Mouse (Mus musculus) kidney, adult 9 months (tissue): ENCODE data around the gene Ubxn2a.
A peak's percentile ranks its signal among the peaks of the same experiment; 100 is the strongest.

Experiments used
- DNase-seq: peaks from one replicate; pipeline ENCODE4 v3.0.0; 2022

Ubxn2a gene

DNA sequence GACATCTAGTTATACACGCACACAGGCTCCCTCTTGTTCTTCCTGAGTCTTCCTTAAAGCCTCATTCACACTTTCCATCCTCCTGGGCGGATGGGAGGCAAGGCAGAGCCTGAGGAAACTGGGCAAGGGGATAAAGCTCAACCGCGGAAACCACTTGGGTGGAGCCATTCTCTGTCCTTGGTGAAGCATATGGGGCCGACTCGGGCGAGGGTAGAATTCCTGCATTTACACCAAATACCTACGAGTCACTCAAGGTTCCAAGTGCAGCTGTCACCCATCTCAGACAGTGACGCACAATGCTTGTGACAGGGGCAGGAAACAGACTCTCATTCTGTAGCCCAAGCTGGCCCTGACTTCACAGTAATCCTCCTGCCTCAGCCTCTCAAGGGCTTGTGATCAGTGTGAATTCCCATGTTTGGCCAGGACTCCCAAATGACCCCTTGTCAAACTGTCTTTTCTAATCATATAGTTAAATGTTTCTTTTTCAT, 29.2 kb downstream of the Ubxn2a start:
- DNase-seq: no peak

DNA sequence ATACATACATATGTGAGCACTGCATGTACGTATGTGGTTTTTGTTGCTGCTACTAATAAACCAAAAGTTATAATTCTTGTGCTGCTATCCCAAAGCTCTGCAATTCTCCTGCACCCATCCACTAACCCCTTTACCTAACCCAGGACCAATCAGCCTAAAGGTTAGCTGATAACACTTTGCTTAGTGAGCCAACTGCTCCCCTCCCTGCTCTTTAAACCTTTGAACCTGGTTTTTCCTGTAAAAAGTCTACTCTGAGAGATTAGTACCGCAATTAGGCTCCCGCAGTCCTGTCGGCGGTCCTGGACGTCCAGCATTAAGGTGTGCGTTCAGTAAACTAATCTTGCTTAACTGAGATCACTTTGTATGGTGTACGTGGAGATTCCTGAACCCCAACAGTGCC, 31.9 kb downstream of the Ubxn2a start:
- DNase-seq: no peak

DNA sequence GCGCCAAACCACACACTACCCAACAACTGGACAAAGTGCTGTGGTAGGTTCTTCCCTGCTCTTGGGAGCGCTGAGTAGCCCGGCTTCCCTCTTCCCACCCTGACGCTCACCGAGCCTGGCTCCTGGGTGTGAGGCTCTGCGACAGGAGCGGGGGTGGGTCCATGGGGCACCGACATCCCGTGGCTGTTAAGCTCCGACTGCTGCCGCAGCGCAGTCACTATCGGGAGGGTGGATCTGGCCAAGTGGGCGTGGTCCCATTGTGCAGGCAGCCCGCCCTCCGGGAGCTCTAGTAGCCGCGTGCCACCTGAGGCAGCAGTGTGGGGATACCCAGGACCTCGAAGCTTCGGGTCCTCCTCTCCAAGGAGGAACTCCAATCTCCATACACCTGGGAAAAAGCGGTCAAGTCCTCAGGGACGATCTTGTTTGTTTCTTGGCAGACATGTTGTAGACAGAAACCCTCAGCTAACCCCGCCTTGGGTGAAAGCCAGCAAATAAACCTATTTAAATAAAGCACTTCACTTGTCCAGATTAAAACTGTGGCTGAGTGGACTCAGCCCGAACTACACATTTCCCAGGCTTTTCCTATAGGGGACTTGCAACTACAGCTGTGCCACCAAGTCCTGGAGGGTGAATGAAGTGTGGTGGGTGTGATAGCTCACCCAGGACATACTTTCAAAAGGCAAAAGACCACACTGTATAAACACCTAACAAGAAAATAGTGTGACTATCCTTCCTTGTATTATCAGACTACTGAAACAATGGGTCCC, 33.2 kb downstream of the Ubxn2a start, which contains the start of gene Mfsd2b:
Mfsd2b (minus strand) TSS at position 199 of the 767 bp plus-strand sequence.
- DNase-seq: peak; percentile 77

DNA sequence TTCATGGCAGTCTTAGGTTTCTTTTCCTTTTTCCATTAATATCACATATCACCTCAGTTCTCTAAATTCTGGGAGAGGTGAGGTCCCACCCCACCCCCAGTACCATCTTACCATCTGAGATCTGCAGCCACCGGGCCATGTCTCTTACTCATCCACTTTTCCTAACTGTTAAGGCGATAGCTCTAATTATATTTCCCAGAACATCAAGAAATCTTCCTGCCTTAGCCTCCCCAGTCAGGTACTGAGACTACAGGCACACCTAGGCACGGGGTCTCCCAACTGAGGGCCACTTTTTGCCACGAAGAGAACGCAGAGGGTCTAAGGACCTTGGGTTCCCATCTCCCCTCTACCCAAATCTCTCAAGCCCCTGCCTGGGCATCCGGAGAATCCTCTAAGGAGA, 34.0 kb downstream of the Ubxn2a start:
- DNase-seq: no peak

DNA sequence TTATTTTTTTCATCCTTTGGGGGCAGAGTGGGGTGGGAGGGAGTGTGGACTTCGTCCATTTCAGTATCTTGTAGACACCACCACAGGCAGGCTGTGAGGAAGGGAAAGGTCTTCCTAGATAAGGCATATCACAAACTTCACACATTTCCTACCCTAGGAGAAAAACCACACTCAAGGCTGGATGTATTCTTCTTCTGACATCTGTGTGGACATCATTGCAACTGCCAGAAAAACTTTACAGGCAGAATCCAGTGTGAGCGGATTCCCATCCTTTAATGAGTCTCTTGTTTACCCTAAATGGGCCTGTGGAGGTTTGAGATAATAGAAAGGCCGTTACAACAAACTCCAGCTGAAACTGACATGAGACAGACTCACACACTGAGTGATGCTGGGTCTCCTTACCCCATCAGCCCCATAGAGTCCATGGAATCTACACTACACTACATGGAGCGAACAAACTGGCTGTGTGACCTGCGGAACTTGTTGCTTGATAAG, 34.5 kb downstream of the Ubxn2a start:
- no peak for DNase-seq

DNA sequence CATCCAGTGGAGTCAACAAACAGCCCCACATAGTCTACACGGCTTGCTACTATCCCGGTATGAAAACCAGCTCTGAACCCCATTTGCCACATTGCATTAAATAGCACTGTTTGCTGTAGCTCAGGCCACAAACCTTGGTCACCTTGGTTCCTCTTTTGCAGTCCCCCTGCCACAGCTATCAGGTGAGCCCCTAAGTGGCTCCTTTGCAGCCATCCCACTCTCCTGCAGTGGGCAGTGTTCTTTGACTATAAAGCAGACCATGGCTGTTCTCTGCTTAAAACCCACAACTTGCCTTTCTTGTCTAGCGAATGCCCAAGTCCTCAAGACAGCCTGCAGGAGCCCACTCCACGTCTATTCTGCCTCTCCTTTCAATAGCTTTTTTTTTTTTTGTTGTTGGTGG, 35.2 kb downstream of the Ubxn2a start:
- DNase-seq: no peak

DNA sequence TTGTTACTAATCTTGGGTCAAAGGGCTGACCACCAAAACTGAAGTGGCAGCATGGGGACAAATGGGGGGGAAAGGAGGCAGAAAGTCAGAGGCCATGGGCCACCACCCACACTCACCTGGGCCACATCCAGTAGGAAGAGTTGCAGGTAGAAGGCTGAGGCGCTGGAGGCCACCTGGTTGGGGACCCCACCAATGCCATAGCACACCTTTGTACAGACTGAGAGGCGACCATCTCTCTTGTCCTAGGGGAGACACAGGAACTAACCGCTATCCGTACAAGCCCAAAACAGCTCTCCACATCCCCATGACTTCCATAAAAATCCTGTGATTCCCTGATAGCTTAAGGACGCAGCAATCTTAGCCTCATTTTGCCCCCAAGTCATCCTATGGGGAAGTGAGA, 36.2 kb downstream of the Ubxn2a start:
- no peak for DNase-seq

DNA sequence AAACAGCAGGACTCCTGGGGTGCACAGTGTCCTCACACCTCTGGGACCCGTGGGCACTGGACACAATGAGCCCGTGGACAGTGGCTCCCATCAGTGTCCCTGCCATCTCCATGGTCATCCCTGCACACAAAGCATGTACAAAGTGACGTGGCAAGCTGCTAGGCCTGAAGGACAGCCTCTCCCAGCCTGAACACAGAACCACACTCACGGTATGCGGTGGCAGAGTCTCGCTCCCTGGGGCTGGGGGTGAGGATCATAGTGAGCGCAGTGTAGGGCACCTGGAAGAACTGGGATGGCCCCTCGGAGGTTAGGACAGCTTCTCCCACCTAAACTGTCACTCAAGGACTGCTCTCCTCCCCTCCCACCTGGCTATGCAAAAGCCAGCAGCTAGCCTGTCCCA, 38.6 kb downstream of the Ubxn2a start:
- DNase-seq: no peak

DNA sequence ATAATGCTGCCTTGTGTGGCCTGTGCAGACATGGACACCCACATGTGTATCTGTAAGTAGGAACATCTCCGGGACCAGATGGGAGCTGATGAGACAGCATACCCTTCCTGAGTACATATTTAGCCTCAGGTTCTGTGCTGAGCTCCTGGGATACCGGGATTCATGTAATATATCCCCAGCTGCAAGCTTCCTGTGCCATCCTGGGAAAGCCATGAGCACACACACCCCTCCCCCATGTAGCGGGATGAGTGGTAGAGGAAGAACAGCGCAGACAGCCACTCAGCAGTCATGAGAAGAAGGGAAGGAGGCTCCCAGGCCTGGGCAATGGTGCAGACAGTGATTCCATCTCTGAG, 43.2 kb downstream of the Ubxn2a start:
- DNase-seq: no peak

DNA sequence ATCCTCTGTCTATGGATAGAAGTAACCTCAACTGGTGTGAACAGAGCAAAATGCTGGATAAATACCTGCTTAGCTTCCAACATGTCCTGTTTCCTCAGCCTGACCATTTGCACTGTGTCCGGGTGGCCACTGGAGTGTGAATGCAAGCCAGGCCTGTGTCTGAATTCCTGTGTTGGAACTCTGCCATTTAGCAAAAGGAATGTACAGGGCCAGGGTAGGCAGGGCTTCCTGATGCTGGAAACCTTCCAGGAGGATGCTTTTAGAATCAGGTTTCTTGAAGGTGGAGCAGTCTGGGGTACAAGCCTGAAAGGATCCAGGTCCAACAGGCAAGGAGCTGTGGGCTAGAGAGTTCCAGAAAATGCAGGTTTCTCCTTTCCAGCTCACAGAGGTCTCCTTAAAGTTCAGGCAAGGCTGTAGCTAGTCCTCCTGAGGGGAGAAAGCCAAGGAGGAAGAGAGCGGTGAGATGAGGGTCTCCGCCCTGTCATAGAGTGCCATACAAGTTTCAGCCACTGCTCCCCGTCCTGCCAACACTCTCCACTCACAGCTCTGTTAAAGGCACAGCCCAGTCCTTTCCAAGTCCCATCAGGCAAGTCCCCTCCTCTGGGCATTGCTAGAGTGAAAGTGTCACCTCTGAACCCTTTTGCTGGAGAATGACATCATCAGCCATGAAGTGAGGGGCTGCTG, 43.7 kb downstream of the Ubxn2a start:
- DNase-seq: peak; percentile 85

DNA sequence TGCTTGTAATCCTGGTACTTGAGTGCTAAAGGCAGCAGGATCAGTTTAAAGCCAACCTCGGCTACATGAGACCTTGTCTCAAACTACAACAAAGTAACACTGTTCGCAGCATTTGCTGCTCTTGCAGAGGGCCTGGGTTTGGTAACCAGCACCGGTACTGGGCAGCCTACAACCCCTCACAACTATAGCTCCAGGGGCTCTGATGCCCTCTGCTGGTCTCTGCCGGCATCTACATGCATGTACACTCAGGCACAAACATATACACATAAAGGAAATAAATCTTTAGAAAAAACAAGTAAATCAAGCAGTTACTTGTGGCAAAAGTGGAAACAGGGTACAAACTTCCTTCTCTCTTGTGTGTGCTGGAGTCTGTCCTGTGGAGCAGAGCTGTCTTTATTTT, 44.8 kb downstream of the Ubxn2a start:
- no peak for DNase-seq

DNA sequence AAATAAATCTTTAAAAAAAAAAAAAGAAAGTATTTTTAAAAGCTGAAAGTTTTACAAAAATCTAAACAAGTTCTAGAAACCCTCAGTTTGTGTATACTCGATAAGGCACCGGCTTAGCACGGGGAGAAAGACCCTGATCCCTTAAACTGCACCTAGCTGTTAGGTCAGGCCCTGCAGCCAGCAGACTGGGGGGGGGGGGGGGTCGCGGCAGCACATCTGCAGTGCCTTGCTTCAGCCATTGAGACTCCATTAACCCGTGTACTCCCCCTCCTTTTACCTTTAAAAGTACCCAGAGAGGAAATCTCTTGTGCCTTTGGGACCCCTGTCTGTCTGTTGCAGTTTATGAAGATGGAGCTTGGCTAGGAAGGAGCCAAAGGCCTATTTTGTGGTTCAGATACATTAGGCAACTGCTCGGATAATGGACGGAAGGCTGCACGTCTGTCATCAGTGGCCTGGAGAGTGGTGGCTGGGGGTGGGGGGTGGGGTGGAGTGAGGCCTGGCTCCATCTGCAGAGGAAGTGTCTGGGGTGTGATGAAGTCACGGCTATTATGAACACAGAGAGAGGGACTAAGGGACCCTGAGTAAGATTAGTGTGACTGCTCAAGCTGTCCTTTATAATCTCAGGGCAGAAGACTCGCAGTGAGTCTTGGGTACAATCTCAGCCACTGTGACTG, 48.1 kb downstream of the Ubxn2a start:
- DNase-seq: no peak

DNA sequence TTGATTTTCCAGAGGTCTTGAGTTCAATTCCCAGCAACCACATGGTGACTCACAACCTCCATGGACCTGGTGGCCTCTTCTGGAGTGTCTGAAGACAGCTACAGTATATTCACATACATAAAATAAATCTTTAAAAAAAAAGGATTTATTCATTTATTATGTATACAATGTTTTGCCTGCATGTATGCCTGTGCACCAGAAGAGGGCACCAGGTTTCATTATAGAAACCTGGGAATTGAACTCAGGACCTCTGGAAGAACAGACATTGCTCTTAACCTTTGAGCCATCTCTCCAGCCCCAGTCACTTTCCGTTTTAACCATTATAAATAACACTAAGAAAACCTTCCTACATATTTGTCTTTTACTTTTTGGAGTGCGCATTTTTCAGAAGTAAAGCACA, 50.7 kb downstream of the Ubxn2a start:
- DNase-seq: no peak

DNA sequence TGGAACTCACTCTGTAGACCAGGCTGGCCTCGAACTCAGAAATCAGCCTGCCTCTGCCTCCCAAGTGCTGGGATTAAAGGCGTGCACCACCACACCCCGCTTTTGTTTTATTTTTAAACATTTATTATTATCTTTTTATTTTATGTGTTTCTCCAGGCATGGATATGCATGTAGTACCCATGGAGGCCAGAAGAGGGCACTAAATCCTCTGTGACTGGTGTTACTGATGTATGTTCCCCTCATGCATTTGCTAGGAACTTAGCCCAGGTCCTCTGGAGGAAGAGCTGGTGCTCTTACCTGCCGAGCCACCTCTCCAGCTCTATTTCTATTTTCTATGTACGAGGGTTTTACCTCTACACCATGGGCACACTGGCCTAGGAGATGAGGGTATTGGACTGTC, 51.3 kb downstream of the Ubxn2a start:
- DNase-seq: peak; percentile 35

DNA sequence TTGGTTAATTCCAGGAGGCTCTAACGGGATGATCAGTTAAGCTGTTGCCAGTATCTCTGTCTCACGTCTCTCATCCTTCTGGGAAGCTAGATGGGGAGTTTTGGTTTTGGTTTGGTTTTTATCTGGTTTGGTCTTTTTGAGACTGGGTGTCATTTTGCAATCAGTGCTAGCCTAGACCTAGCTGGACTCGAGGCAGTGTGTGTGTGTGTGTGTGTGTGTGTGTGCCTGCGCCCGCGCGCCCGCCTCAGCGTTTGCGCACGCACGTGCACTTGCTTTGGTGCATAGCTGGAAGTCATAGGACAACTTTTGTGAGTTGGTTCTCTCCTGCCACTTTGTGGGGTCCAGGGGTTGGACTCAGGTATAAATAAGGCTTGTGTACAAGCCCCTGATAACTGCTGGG, 63.8 kb downstream of the Ubxn2a start:
- DNase-seq: peak; percentile 44

DNA sequence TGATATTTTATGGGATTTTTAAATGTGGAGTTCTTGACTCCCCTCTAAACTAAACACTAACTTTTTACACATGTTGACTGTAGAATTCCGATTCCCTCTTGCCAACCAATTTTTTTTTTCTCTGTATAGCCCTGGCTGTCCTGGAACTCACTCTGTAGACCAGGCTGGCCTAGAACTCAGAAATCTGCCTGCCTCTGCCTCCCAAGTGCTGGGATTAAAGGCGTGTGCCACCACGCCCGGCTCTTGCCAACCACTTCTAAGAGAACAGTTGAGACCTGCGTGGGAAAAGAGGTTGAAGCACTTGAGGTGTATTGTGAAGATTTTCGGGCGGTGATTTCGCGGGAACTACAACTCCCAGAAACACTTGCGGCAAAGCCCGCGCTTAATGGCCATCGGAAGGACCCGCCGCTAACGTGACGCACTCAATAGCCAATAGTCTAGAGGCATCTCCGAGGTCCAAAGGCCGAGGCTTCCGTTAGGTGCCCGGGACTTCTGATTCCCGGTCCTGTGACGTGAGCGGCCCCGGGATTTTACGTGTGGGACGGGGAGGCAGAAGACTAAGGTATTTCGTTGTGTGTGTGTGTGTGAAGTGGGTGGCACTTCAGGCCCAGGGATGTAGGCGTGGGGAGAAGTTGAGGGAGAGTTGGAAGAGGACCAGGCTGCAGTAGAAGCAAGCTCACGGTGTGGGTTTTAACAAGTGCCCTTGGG, 64.5 kb downstream of the Ubxn2a start, which contains the start of gene Wdcp:
Wdcp (plus strand) TSS at position 414 of the 708 bp plus-strand sequence.
- DNase-seq: peak; percentile 94

DNA sequence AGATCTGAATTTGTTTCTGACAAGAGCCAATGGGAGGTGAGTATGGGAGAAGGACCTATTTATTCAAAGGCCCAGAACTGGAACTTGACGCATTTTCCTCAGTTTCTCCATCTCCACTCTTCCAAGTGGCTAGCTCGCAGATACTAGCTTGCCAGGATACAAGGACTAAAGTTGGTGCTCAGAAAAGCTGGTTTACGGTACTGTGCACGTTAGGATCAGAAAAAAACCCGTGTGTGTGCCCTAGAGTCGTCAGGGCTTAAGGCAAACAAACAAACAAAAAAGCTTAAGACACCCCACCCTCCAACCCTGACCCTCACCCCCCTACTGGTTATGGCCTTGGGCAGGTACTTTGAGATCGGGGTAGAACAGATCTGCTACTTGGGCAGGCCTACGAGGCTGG, 65.0 kb downstream of the Ubxn2a start:
- no peak for DNase-seq

DNA sequence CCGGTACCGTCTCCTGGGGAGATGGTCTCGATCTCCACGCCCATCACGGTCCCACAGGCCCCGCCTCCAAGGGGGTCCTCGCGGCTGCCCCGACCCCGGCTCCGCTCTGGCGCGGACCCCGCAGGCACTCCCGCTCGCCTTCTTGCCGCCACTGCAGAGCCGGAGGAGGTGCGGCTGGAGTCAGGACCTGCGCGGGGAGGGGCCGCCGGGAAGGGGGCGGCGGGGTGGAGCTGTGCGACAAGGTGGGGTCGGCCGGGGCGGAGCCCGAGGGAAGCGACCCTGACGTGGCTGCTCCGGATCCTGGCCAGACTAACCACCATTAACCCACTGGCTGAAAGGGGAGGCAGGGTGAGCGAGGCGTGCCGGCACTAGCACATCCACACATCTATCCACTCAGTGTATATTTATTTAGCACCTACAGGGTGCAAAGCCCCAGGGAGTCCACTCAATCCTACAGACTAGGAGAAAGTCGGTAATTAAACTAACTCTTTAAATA, 66.1 kb downstream of the Ubxn2a start, which contains the start of gene Fkbp1b:
Fkbp1b (minus strand) TSS at position 200 of the 496 bp plus-strand sequence.
- peak; percentile 35 for DNase-seq

DNA sequence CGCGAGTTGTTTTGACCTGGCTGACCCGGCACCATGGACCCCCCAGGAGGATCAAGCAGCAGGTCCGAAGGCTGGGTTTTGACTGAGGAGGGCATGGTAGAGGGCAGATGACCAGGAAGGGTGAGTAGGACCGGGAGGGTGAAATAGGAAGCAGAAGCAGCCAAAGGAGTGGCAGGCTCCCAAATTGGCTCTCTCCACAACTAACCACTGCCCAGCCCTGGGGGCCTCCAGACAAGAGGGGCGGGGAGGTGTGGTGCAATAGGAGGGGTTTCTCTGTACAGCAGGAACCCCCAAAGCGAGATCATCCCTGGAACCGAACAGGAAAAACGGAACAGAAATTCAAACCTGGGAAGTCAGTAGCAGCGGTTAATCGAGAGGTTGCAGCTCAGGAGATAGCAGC, 66.8 kb downstream of the Ubxn2a start:
- no peak for DNase-seq

DNA sequence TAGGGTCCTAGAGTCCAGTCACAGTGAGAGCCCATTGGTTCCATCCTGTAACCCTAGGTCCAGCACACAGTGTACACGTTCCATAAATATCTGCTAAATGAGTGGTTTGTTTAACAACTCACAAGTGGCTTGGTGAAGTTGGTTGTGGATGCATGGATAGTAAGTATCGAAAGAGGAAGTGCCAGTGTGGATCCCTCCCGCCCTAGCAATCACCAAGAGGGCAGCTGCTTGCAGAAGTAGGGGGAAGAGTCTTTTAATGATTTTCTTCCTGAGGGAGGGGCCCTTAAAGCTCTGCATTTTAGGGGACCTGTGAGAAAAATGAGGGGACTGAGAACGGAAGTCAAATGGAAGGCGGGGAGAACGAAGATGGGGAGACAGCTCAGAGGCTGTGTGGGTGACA, 67.5 kb downstream of the Ubxn2a start:
- DNase-seq: no peak

DNA sequence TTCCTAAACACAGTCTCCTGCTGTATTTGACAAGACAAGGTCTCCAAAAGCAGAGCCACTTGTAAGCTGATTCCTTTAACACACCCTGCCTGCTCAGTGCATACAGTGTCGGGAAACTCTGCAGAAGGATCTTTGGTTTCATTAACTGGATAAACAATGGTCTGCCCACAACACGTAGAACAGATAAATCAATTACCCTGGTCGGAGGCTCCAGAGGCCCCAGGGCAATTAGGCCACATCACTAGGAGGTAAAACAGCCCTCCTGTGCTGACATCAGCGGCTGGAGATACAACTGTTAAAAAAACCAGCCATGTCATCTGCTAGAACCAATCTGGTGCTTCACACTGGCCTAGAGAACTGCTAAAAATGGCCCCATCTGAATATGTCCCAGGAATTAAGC, 70.5 kb downstream of the Ubxn2a start:
- no peak for DNase-seq
